Mouse (Mus musculus): ENCODE results near the gene Olfr1444. TPM values are rescaled to one million over a fixed set of nuclear protein-coding genes. Genes with fewer than 3 reads are reported as not detected.

Gene Olfr1444
- polyA plus RNA-seq, 1 experiment from 2014 or later, result not detected

DNA sequence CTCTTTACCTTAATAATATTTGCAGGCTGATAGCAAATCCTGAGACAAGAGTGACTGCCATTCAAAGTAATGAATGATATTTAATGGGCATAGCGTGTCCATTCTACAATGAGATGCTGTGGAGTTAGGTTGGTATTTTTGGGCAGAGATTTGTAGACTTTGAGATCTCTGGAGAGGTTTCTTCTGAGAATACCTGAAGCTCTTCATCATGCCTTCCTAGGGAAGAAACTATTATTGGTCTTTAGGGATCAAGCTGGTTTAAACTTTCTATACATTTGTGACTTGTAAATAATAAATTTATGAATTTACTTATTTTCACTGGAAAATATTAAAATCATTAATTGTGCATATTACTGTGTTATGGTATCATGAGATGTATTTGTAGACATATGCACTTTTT is 36.3 kb downstream of the Olfr1444 start, which contains the start of gene Olfr1446:
Gene Olfr1446, minus strand, starts transcription at position 101 of the 400 bp plus-strand sequence.
- Histone ChIP-seq H3K9ac (replicated peaks) (no peak within 1 kb of the TSS), H3K4me1 (replicated peaks) (no peaks in the 10 kb centered on the region), H3K27me3 (no peaks in the 10 kb centered on the region), H3K27ac (no peak within 1 kb of the TSS), H3K36me3 (no peaks in the 10 kb centered on the region), H3K4me3 (replicated peaks) (no peak within 1 kb of the TSS), H3K4me2 (replicated peaks) (no peak within 1 kb of the TSS), H3K9me3 (peaks cover 5% of the 10 kb centered on the region; the same call in 1 of the 2 replicates)
- 74% methylated on average over 1 of the region's 1 CpGs for WGBS
- ATAC-seq, result no peak

GRCm38 (mm10) chr19:12903643-12904042 is 46.6 kb downstream of the Olfr1444 start, which contains the start of gene Olfr1447:
Olfr1447 (minus strand) TSS chr19:12903743.
- Histone ChIP-seq H3K4me1 (replicated peaks) (no peaks in the 10 kb centered on the region), H3K4me2 (replicated peaks) (no peak within 1 kb of the TSS), H3K9ac (replicated peaks) (no peak within 1 kb of the TSS), H3K27me3 (no peaks in the 10 kb centered on the region), H3K4me3 (replicated peaks) (no peak within 1 kb of the TSS), H3K9me3 (0 out of 2 replicates have a peak, but pooled peaks cover under 1% of the 10 kb centered on the region), H3K27ac (no peak within 1 kb of the TSS), H3K36me3 (no peaks in the 10 kb centered on the region)
- ATAC-seq, result no peak
- WGBS, result 98% methylated on average over 1 of the region's 1 CpGs

Other genes starting within 250 kb of the Olfr1444 start
- not detected in 2 replicates for gene Glyat, start 224.0 kb upstream of the Olfr1444 start, polyA plus RNA-seq (2015; fragmentation: Nextera tagmentation; extraction: Ambion mirVana)
- not detected in 2 replicates for gene Olfr1442, start 186.8 kb upstream of the Olfr1444 start, polyA plus RNA-seq (2015; fragmentation: Nextera tagmentation; extraction: Ambion mirVana)
- gene Olfr1443, start 179.2 kb upstream of the Olfr1444 start, polyA plus RNA-seq (2015; fragmentation: Nextera tagmentation; extraction: Ambion mirVana), result not detected in 2 replicates
- gene Keg1, start 161.5 kb upstream of the Olfr1444 start, polyA plus RNA-seq (2015; fragmentation: Nextera tagmentation; extraction: Ambion mirVana), result not detected in 2 replicates
- gene Cntf, start 91.7 kb upstream of the Olfr1444 start, polyA plus RNA-seq (2015; fragmentation: Nextera tagmentation; extraction: Ambion mirVana), result 2.0 and 3.1 TPM in 2 replicates
- gene Zfp91, start 61.2 kb upstream of the Olfr1444 start, polyA plus RNA-seq (2015; fragmentation: Nextera tagmentation; extraction: Ambion mirVana), result 15.9 and 17.1 TPM in 2 replicates
- gene Lpxn, start 61.1 kb upstream of the Olfr1444 start, polyA plus RNA-seq (2015; fragmentation: Nextera tagmentation; extraction: Ambion mirVana), result 0.89 and 1.3 TPM in 2 replicates
- gene Gm5244, start 10.6 kb upstream of the Olfr1444 start, polyA plus RNA-seq (2015; fragmentation: Nextera tagmentation; extraction: Ambion mirVana), result not detected in 2 replicates
- gene Olfr1445, start 26.6 kb downstream of the Olfr1444 start, polyA plus RNA-seq (2015; fragmentation: Nextera tagmentation; extraction: Ambion mirVana), result not detected in 2 replicates
- not detected in 2 replicates for gene Olfr1446, start 36.2 kb downstream of the Olfr1444 start, polyA plus RNA-seq (2015; fragmentation: Nextera tagmentation; extraction: Ambion mirVana)
- not detected in 2 replicates for gene Olfr1447, start 46.5 kb downstream of the Olfr1444 start, polyA plus RNA-seq (2015; fragmentation: Nextera tagmentation; extraction: Ambion mirVana)
- gene Olfr1448, start 67.1 kb downstream of the Olfr1444 start, polyA plus RNA-seq (2015; fragmentation: Nextera tagmentation; extraction: Ambion mirVana), result not detected in 2 replicates
- gene Olfr1449, start 73.6 kb downstream of the Olfr1444 start, polyA plus RNA-seq (2015; fragmentation: Nextera tagmentation; extraction: Ambion mirVana), result not detected in 2 replicates
- not detected in 2 replicates for gene Olfr1450, start 93.0 kb downstream of the Olfr1444 start, polyA plus RNA-seq (2015; fragmentation: Nextera tagmentation; extraction: Ambion mirVana)
- not detected in 2 replicates for gene Olfr1451, start 137.7 kb downstream of the Olfr1444 start, polyA plus RNA-seq (2015; fragmentation: Nextera tagmentation; extraction: Ambion mirVana)
- not detected in 2 replicates for gene Olfr1453, start 171.0 kb downstream of the Olfr1444 start, polyA plus RNA-seq (2015; fragmentation: Nextera tagmentation; extraction: Ambion mirVana)
- gene Olfr1454, start 203.3 kb downstream of the Olfr1444 start, polyA plus RNA-seq (2015; fragmentation: Nextera tagmentation; extraction: Ambion mirVana), result not detected in 2 replicates
- not detected in 2 replicates for gene Olfr1457, start 240.6 kb downstream of the Olfr1444 start, polyA plus RNA-seq (2015; fragmentation: Nextera tagmentation; extraction: Ambion mirVana)
- not detected in 2 replicates for gene Olfr1458, start 249.5 kb downstream of the Olfr1444 start, polyA plus RNA-seq (2015; fragmentation: Nextera tagmentation; extraction: Ambion mirVana)

All from midbrain, embryonic 13.5 days (tissue).